Mouse (Mus musculus) monocyte, adult 2 months (primary cell): ENCODE measurements at regions not wholly inside any gene's neighbourhood (a gene's known extent, or its start where the extent isn't known, plus 50 kb on each side); places are given as distances from the start of the nearest gene placed in this dataset.

Source experiments
- DNase-seq, 2 experiments: peaks; one replicate each; pipeline ENCODE4 v3.0.0; 2022; ENCODE audit warnings: low spot score in 2 of 2, low read depth in 1 of 2

- DNase-seq: no peak
These were observed 448.2 kb downstream of the Tdrd3 start for GRCm38 (mm10) chr14:87864388-87865215.

GRCm38 (mm10) chr14:87865216-87866202 lies 449.1 kb downstream of the Tdrd3 start:
- DNase-seq: no peak

- no peak for DNase-seq
These were observed 485.3 kb downstream of the Tdrd3 start for GRCm38 (mm10) chr14:87901784-87902183.

- DNase-seq: no peak
These were observed 486.0 kb downstream of the Tdrd3 start for GRCm38 (mm10) chr14:87902416-87902815.
